Mouse (Mus musculus) intestine, postnatal 0 days (tissue): ENCODE measurements around the gene Ntf3. TPM values are rescaled to one million over a fixed set of nuclear protein-coding genes. Genes with fewer than 3 reads are reported as not detected.

Experiments
- ATAC-seq: fragments of 200-750 bp; cut with Nextera tagmentation; 2 replicates; pipeline ENCODE4 v1.8.0; 2017; ENCODE audit warnings: mild to moderate bottlenecking, moderate TSS enrichment, moderate library complexity
- H3K27ac ChIP-seq: fragments of 300-500 bp; sonication (generic); 2 replicates; pipeline ENCODE4 v1.5.1; 2014; ENCODE audit warnings: mild to moderate bottlenecking, low read depth, low read length, moderate library complexity
- H3K27me3 ChIP-seq: fragments of 300-500 bp; sonication (generic); replicated peaks from 2 replicates; pipeline ENCODE4 v1.6.1; 2014; ENCODE audit warnings: low read length, mixed read lengths; ENCODE audit not compliant: control insufficient read depth, insufficient read depth
- H3K36me3 ChIP-seq: fragments of 300-500 bp; sonication (generic); 2 replicates; pipeline ENCODE4 v1.6.1; 2014; ENCODE audit warnings: mild to moderate bottlenecking, moderate library complexity; ENCODE audit not compliant: control insufficient read depth, insufficient read depth
- H3K4me1 ChIP-seq: fragments of 300-500 bp; sonication (generic); replicated peaks from 2 replicates; pipeline ENCODE4 v1.6.1; 2014; ENCODE audit warnings: antibody characterized with exemption, low read length, mixed read lengths; ENCODE audit not compliant: control insufficient read depth, insufficient read depth
- H3K4me2 ChIP-seq: fragments of 300-500 bp; sonication (generic); replicated peaks from 2 replicates; pipeline ENCODE4 v1.6.1; 2014; ENCODE audit warnings: low read depth, mild to moderate bottlenecking, moderate library complexity
- H3K4me3 ChIP-seq: fragments of 300-500 bp; sonication (generic); 2 replicates; pipeline ENCODE4 v1.5.1; 2014; ENCODE audit warnings: low read depth, low read length
- H3K9ac ChIP-seq: fragments of 300-500 bp; sonication (generic); 2 replicates; pipeline ENCODE4 v1.6.1; 2014; ENCODE audit warnings: mild to moderate bottlenecking, low read depth, low read length
- H3K9me3 ChIP-seq: fragments of 300-500 bp; sonication (generic); 2 replicates; pipeline ENCODE4 v1.6.1; 2016; ENCODE audit warnings: mixed run types; ENCODE audit not compliant: control insufficient read depth
- CTCF ChIP-seq: sonication (generic); IDR thresholded peaks from 2 replicates; pipeline ENCODE4 v1.5.1; 2016; ENCODE audit warnings: low read depth, mild to moderate bottlenecking, control low read depth, antibody characterized with exemption, moderate library complexity
- WGBS: fragments of 180-500 bp; shearing (Covaris S2); extraction: QIAGEN DNeasy Blood & Tissue Kit; methylation state at CpG from one replicate; pipeline ENCODE4 v1.1.7; 2014; 5-methylcytosine and 5-hydroxymethylcytosine counted together
- polyA plus RNA-seq: library from polyadenylated mRNA; unstranded; fragments of >200 nt; fragmentation: Nextera tagmentation; extraction: Ambion mirVana; gene quantifications from 2 replicates; pipeline ENCODE4 v1.2.1, GENCODE M21; 2015

Gene Ntf3
- polyA plus RNA-seq, 1 experiment from 2014 or later: 8.1 TPM

GRCm38 (mm10) chr6:126143659-126144058, 23.1 kb downstream of the Ntf3 start:
- Histone ChIP-seq H3K4me2 (no peak overlapping the region), H3K27me3 (no peaks in the 10 kb centered on the region), H3K9ac (no peak overlapping the region), H3K27ac (no peak overlapping the region), H3K36me3 (no peaks in the 10 kb centered on the region), H3K9me3 (no peaks in the 10 kb centered on the region), H3K4me1 (no peaks in the 10 kb centered on the region), H3K4me3 (no peak overlapping the region)
- WGBS: 52% methylated on average over 5 of the region's 5 CpGs
- TF ChIP-seq CTCF: no peak
- no peak for ATAC-seq

- 36% methylated on average over 3 of the region's 3 CpGs for WGBS
- H3K9ac ChIP-seq: no peak overlapping the region
- no peak overlapping the region for H3K4me3 ChIP-seq
- ATAC-seq: no peak
- no peak for TF ChIP-seq CTCF
- no peaks in the 10 kb centered on the region for H3K27me3 ChIP-seq
- H3K9me3 ChIP-seq: no peaks in the 10 kb centered on the region
- no peaks in the 10 kb centered on the region for H3K4me1 ChIP-seq
- no peak overlapping the region for H3K4me2 ChIP-seq
- no peak overlapping the region for H3K27ac ChIP-seq
- no peaks in the 10 kb centered on the region for H3K36me3 ChIP-seq
Measured at GRCm38 (mm10) chr6:126142741-126143140, 24.0 kb downstream of the Ntf3 start.

- no peaks in the 10 kb centered on the region for H3K4me1 ChIP-seq
- H3K27me3 ChIP-seq: no peaks in the 10 kb centered on the region
- H3K27ac ChIP-seq: no peak overlapping the region
- WGBS: 52% methylated on average over 8 of the region's 8 CpGs
- H3K4me3 ChIP-seq: no peak overlapping the region
- H3K36me3 ChIP-seq: no peaks in the 10 kb centered on the region
- no peak for TF ChIP-seq CTCF
- no peaks in the 10 kb centered on the region for H3K9me3 ChIP-seq
- H3K9ac ChIP-seq: no peak overlapping the region
- no peak overlapping the region for H3K4me2 ChIP-seq
- ATAC-seq: no peak
Measured at GRCm38 (mm10) chr6:126142021-126142554, 24.6 kb downstream of the Ntf3 start.

DNA sequence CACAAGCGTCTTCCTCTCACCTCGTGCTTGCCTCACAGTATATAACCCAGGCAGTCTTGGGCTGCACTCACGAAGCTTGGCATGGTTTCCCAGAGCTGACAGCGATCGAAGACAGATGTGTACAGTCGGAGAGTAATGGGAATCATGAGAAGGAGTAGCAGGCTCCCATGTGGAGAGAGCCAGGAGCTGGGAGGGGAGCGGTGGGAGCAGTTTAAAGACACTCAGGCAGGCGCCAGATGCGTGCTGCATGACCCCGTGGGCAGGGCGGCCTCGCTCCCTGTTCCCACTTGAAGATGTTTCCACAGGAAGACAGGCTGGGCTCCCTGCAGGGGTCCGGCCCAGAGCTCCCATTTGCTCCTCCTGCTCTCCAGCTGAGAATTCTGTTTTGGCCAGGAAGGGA, 25.2 kb downstream of the Ntf3 start:
- Histone ChIP-seq H3K4me2 (no peak overlapping the region), H3K27ac (no peak overlapping the region), H3K4me1 (no peaks in the 10 kb centered on the region), H3K27me3 (no peaks in the 10 kb centered on the region), H3K9ac (no peak overlapping the region), H3K36me3 (no peaks in the 10 kb centered on the region), H3K4me3 (no peak overlapping the region), H3K9me3 (no peaks in the 10 kb centered on the region)
- WGBS: 47% methylated on average over 13 of the region's 13 CpGs
- no peak for TF ChIP-seq CTCF
- ATAC-seq: no peak

DNA sequence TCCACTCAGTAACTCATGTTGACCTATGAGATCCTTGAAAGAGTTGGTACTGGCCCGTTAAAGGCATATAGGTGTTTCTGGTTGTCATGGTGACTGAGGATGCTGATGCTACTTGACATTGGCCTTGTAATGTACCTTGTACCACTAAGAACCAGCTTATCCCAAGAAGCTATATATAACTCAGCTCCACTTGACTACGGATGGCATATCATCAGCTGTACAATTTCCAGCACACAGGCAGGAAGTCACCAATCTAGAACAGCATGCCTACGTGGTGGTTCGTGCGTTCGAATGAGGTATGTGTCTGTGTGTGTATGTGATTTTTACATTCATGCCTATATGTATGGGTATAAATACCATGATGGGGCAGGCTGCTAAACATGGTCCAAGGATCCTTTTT, 25.7 kb downstream of the Ntf3 start:
- H3K4me3 ChIP-seq: no peak overlapping the region
- H3K4me2 ChIP-seq: no peak overlapping the region
- 69% methylated on average over 6 of the region's 6 CpGs for WGBS
- no peak for TF ChIP-seq CTCF
- ATAC-seq: no peak
- no peaks in the 10 kb centered on the region for H3K9me3 ChIP-seq
- no peak overlapping the region for H3K27ac ChIP-seq
- H3K4me1 ChIP-seq: no peaks in the 10 kb centered on the region
- no peaks in the 10 kb centered on the region for H3K36me3 ChIP-seq
- no peak overlapping the region for H3K9ac ChIP-seq
- no peaks in the 10 kb centered on the region for H3K27me3 ChIP-seq

- H3K9me3 ChIP-seq: no peaks in the 10 kb centered on the region
- WGBS: 52% methylated on average over 2 of the region's 2 CpGs
- H3K9ac ChIP-seq: no peak overlapping the region
- no peak for ATAC-seq
- H3K27me3 ChIP-seq: no peaks in the 10 kb centered on the region
- no peak overlapping the region for H3K4me3 ChIP-seq
- H3K27ac ChIP-seq: no peak overlapping the region
- no peaks in the 10 kb centered on the region for H3K4me1 ChIP-seq
- TF ChIP-seq CTCF: no peak
- H3K4me2 ChIP-seq: no peak overlapping the region
- H3K36me3 ChIP-seq: no peaks in the 10 kb centered on the region
Measured at GRCm38 (mm10) chr6:126140416-126140815, 26.3 kb downstream of the Ntf3 start.
